Mouse (Mus musculus): ENCODE results near the gene Zfp821. TPM values are rescaled to one million over a fixed set of nuclear protein-coding genes. Genes with fewer than 3 reads are reported as not detected.
A peak's percentile ranks its signal among the peaks of the same experiment; 100 is the strongest.

The Zfp821 gene
- total and polyA plus RNA-seq, 3 experiments: 4.7 to 10.4 (median 7.9) TPM

GRCm38 (mm10) chr8:109675896-109676643 is 29.3 kb upstream of the Zfp821 start:
- ATAC-seq (ENCODE audit: extremely low read depth, insufficient number of reproducible peaks, low FRiP score, poor library complexity, severe bottlenecking): no peak
- Histone ChIP-seq H3K4me1 (ENCODE audit: insufficient read depth, low read depth, low read length) (0 out of 2 replicates have a peak, but pooled peaks cover 3% of the 10 kb centered on the region), H3K9me3 (replicated peaks) (no peaks in the 10 kb centered on the region), H3K27me3 (ENCODE audit: insufficient read depth, low read length) (no peaks in the 10 kb centered on the region), H3K4me3 (ENCODE audit: low read depth, low read length) (no peak overlapping the region), H3K36me3 (replicated peaks) (peaks cover 95% of the 10 kb centered on the region)
- no peak for DNase-seq (ENCODE audit: low spot score)
- TF ChIP-seq CTCF (IDR thresholded peaks at IDR 0.05; ENCODE audit: low read depth, low read length) (no peak), GATA1 (IDR thresholded peaks at IDR 0.05; ENCODE audit: borderline replicate concordance, low read length) (no peak), GATA2 (IDR thresholded peaks at IDR 0.05; ENCODE audit: borderline replicate concordance, low read depth, low read length) (no peak), TAL1 (conservative IDR thresholded peaks at IDR 0.05; ENCODE audit: low read depth, low read length) (no peak), POLR2AphosphoS5 (IDR thresholded peaks at IDR 0.05; ENCODE audit: insufficient replicate concordance, low read depth, low read length) (no peak)

- Histone ChIP-seq H3K9me3 (replicated peaks) (no peaks in the 10 kb centered on the region), H3K4me1 (ENCODE audit: insufficient read depth, low read depth, low read length) (peaks cover 4% of the 10 kb centered on the region; the same call in 1 of the 2 replicates), H3K36me3 (replicated peaks) (peaks cover 86% of the 10 kb centered on the region), H3K4me3 (ENCODE audit: low read depth, low read length) (no peak overlapping the region), H3K27me3 (ENCODE audit: insufficient read depth, low read length) (no peaks in the 10 kb centered on the region)
- no peak for DNase-seq (ENCODE audit: low spot score)
- TF ChIP-seq TAL1 (conservative IDR thresholded peaks at IDR 0.05; ENCODE audit: low read depth, low read length): no peak
- no peak for TF ChIP-seq GATA1 (IDR thresholded peaks at IDR 0.05; ENCODE audit: borderline replicate concordance, low read length)
- no peak for TF ChIP-seq CTCF (IDR thresholded peaks at IDR 0.05; ENCODE audit: low read depth, low read length)
- no peak for TF ChIP-seq POLR2AphosphoS5 (IDR thresholded peaks at IDR 0.05; ENCODE audit: insufficient replicate concordance, low read depth, low read length)
- no peak for TF ChIP-seq GATA2 (IDR thresholded peaks at IDR 0.05; ENCODE audit: borderline replicate concordance, low read depth, low read length)
- no peak for ATAC-seq (ENCODE audit: extremely low read depth, insufficient number of reproducible peaks, low FRiP score, poor library complexity, severe bottlenecking)
Measured at GRCm38 (mm10) chr8:109681535-109681934, 23.8 kb upstream of the Zfp821 start.

- DNase-seq (ENCODE audit: low spot score) (no peak), ATAC-seq (ENCODE audit: extremely low read depth, insufficient number of reproducible peaks, low FRiP score, poor library complexity, severe bottlenecking) (no peak)
- H3K36me3 ChIP-seq (replicated peaks): peaks cover 85% of the 10 kb centered on the region
- peaks cover 6% of the 10 kb centered on the region; the same call in 1 of the 2 replicates for H3K4me1 ChIP-seq (ENCODE audit: insufficient read depth, low read depth, low read length)
- no peak overlapping the region for H3K4me3 ChIP-seq (ENCODE audit: low read depth, low read length)
- H3K27me3 ChIP-seq (ENCODE audit: insufficient read depth, low read length): no peaks in the 10 kb centered on the region
- TF ChIP-seq GATA1 (IDR thresholded peaks at IDR 0.05; ENCODE audit: borderline replicate concordance, low read length) (no peak), GATA2 (IDR thresholded peaks at IDR 0.05; ENCODE audit: borderline replicate concordance, low read depth, low read length) (no peak), CTCF (IDR thresholded peaks at IDR 0.05; ENCODE audit: low read depth, low read length) (no peak), TAL1 (conservative IDR thresholded peaks at IDR 0.05; ENCODE audit: low read depth, low read length) (no peak), POLR2AphosphoS5 (IDR thresholded peaks at IDR 0.05; ENCODE audit: insufficient replicate concordance, low read depth, low read length) (no peak)
- H3K9me3 ChIP-seq (replicated peaks): no peaks in the 10 kb centered on the region
Measured at GRCm38 (mm10) chr8:109682120-109682519, 23.2 kb upstream of the Zfp821 start.

GRCm38 (mm10) chr8:109687248-109687647 is 18.1 kb upstream of the Zfp821 start:
- no peaks in the 10 kb centered on the region for H3K9me3 ChIP-seq (replicated peaks)
- DNase-seq (ENCODE audit: low spot score): no peak
- H3K4me1 ChIP-seq (ENCODE audit: insufficient read depth, low read depth, low read length): peaks cover 35% of the 10 kb centered on the region
- H3K4me3 ChIP-seq (ENCODE audit: low read depth, low read length): no peak overlapping the region
- ATAC-seq (ENCODE audit: extremely low read depth, insufficient number of reproducible peaks, low FRiP score, poor library complexity, severe bottlenecking): no peak
- H3K27me3 ChIP-seq (ENCODE audit: insufficient read depth, low read length): no peaks in the 10 kb centered on the region
- TF ChIP-seq GATA1 (IDR thresholded peaks at IDR 0.05; ENCODE audit: borderline replicate concordance, low read length) (no peak), POLR2AphosphoS5 (IDR thresholded peaks at IDR 0.05; ENCODE audit: insufficient replicate concordance, low read depth, low read length) (no peak), GATA2 (IDR thresholded peaks at IDR 0.05; ENCODE audit: borderline replicate concordance, low read depth, low read length) (no peak), TAL1 (conservative IDR thresholded peaks at IDR 0.05; ENCODE audit: low read depth, low read length) (no peak), CTCF (IDR thresholded peaks at IDR 0.05; ENCODE audit: low read depth, low read length) (no peak)
- H3K36me3 ChIP-seq (replicated peaks): peaks cover 69% of the 10 kb centered on the region

GRCm38 (mm10) chr8:109691769-109692168 is 13.6 kb upstream of the Zfp821 start:
- no peaks in the 10 kb centered on the region for H3K27me3 ChIP-seq (ENCODE audit: insufficient read depth, low read length)
- H3K4me3 ChIP-seq (ENCODE audit: low read depth, low read length): peak overlapping the region; percentile 98; the same call in 1 of the 2 replicates
- ATAC-seq (ENCODE audit: extremely low read depth, insufficient number of reproducible peaks, low FRiP score, poor library complexity, severe bottlenecking) (0 out of 2 replicates have a peak, but pooled peaks have one; percentile 17), DNase-seq (ENCODE audit: low spot score) (no peak)
- H3K9me3 ChIP-seq (replicated peaks): no peaks in the 10 kb centered on the region
- peaks cover 34% of the 10 kb centered on the region for H3K36me3 ChIP-seq (replicated peaks)
- peaks cover 40% of the 10 kb centered on the region for H3K4me1 ChIP-seq (ENCODE audit: insufficient read depth, low read depth, low read length)
- 0 out of 2 replicates have a peak, but pooled peaks have one; percentile 13 for TF ChIP-seq CTCF (IDR thresholded peaks at IDR 0.05; ENCODE audit: low read depth, low read length)
- no peak for TF ChIP-seq GATA2 (IDR thresholded peaks at IDR 0.05; ENCODE audit: borderline replicate concordance, low read depth, low read length)
- no peak for TF ChIP-seq GATA1 (IDR thresholded peaks at IDR 0.05; ENCODE audit: borderline replicate concordance, low read length)

GRCm38 (mm10) chr8:109692443-109693145 is 12.8 kb upstream of the Zfp821 start:
- no peaks in the 10 kb centered on the region for H3K9me3 ChIP-seq (replicated peaks)
- TF ChIP-seq POLR2AphosphoS5 (IDR thresholded peaks at IDR 0.05; ENCODE audit: insufficient replicate concordance, low read depth, low read length) (no peak), GATA1 (IDR thresholded peaks at IDR 0.05; ENCODE audit: borderline replicate concordance, low read length) (no peak), TAL1 (conservative IDR thresholded peaks at IDR 0.05; ENCODE audit: low read depth, low read length) (no peak), CTCF (IDR thresholded peaks at IDR 0.05; ENCODE audit: low read depth, low read length) (no peak), GATA2 (IDR thresholded peaks at IDR 0.05; ENCODE audit: borderline replicate concordance, low read depth, low read length) (no peak)

More at GRCm38 (mm10) chr8:109692443-109693145, 12.8 kb upstream of the Zfp821 start:
- Histone ChIP-seq H3K36me3 (replicated peaks) (peaks cover 28% of the 10 kb centered on the region), H3K4me3 (ENCODE audit: low read depth, low read length) (peak overlapping the region; percentile 98), H3K27me3 (ENCODE audit: insufficient read depth, low read length) (no peaks in the 10 kb centered on the region), H3K4me1 (ENCODE audit: insufficient read depth, low read depth, low read length) (peaks cover 34% of the 10 kb centered on the region)
- ATAC-seq (ENCODE audit: extremely low read depth, insufficient number of reproducible peaks, low FRiP score, poor library complexity, severe bottlenecking): no peak
- DNase-seq (ENCODE audit: low spot score): peak; percentile 53
